Comparison of ENCODE assay signal across 19 mouse cellular contexts in the genomic region with DNA sequence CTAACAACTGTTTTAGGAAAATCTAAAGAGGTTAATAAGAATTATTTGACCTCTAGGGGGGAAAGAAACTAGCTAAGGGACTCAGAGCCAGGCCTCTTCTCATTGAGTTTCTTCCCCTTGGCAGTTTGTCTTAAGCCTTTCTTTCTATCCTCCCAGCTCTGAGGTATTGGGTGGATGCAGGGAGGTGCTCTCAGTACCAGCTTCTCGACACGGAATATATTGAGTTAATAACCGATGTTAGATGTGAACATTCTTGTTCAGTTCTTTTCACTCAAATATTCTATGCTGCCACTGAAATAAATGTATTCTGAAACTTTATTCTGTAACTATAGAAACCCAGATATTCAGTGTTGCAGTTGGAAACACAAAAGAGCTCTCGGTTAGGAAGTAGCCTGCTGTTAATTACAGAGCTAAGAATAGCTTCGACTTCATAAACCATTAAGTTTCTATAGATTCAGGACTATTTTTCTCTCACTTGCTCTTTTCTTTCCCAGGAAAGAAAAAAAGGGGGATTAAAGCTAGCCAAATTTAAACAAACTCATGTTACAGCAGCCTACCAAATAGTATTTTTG.
DNase-seq lines count a peak whose midpoint lies in the region; ATAC-seq and TF ChIP-seq lines count a peak whose summit lies in the region.
"Had no signal": no experiment of that assay in that cellular context is flagged by ENCODE, and none has a peak within 500 bp of the region (broad histone marks: within the 10 kb centered on the region; RNA-seq: fewer than 3 reads in every experiment).

No protein-coding gene starts in this region.

- no peak overlapping the region for H3K9ac ChIP-seq in forebrain, embryonic 14.5 days (ENCODE audit: low read length)
- H3K9ac ChIP-seq: embryonic facial prominence, embryonic 13.5 days; heart, embryonic 13.5 days; hindbrain, embryonic 14.5 days had no signal

- no peak for DNase-seq in frontal cortex, postnatal 10 days (ENCODE audit: low spot score in 2 of 2)
- DNase-seq in brain, embryonic 14.5 days (ENCODE audit: low read depth) = peak; percentile 41
- peak; percentile 48 for DNase-seq in forebrain, embryonic 14.5 days (ENCODE audit: low spot score)
- DNase-seq in telencephalon, adult 2 months (ENCODE audit: low read depth, low spot score) = peak; percentile 54
- no peak for DNase-seq in retina, postnatal 1 day
- DNase-seq: adrenal gland, adult 2 months; adrenal gland, postnatal 25 days; cerebellum, adult 8-10 months; cerebellum, postnatal 14 days; gastrocnemius, postnatal 36 days; heart, adult 11 months; heart, postnatal 36 days; kidney, adult 8-10 months had no signal

- H3K9me3 ChIP-seq in forebrain, embryonic 14.5 days (replicated peaks; ENCODE audit: control insufficient read depth, low read length) = no peaks in the 10 kb centered on the region
- H3K9me3 ChIP-seq: embryonic facial prominence, embryonic 13.5 days; heart, embryonic 13.5 days had no signal

- TF ChIP-seq POLR2A in brain, embryonic 14.5 days (IDR thresholded peaks at IDR 0.05; ENCODE audit: borderline replicate concordance, extremely low read depth, insufficient read depth, insufficient read length, poor library complexity, severe bottlenecking) = no peak

- no peaks in the 10 kb centered on the region for H3K36me3 ChIP-seq in forebrain, embryonic 14.5 days (ENCODE audit: control insufficient read depth, insufficient read depth, low read length)
- H3K36me3 ChIP-seq: embryonic facial prominence, embryonic 13.5 days; heart, embryonic 13.5 days had no signal

- H3K4me1 ChIP-seq in forebrain, embryonic 14.5 days (ENCODE audit: control insufficient read depth, insufficient read depth, low read length) = no peaks in the 10 kb centered on the region
- H3K4me1 ChIP-seq: heart, embryonic 13.5 days had no signal

- no peak overlapping the region for H3K4me2 ChIP-seq in forebrain, embryonic 14.5 days (ENCODE audit: low read length)
- H3K4me2 ChIP-seq: embryonic facial prominence, embryonic 13.5 days; heart, embryonic 13.5 days; hindbrain, embryonic 14.5 days had no signal

- TF ChIP-seq CTCF in brain, embryonic 14.5 days (IDR thresholded peaks at IDR 0.05; ENCODE audit: borderline replicate concordance, extremely low read depth, insufficient read depth, insufficient read length) = no peak

- 27% methylated on average over 5 of the region's 5 CpGs for WGBS in forebrain, embryonic 14.5 days

- H3K27ac ChIP-seq in forebrain, embryonic 14.5 days (ENCODE audit: low read depth, low read length) = no peak overlapping the region
- H3K27ac ChIP-seq: embryonic facial prominence, embryonic 13.5 days; heart, embryonic 13.5 days; hindbrain, embryonic 14.5 days had no signal

- ATAC-seq in frontal cortex, adult (ENCODE audit: low TSS enrichment) = 0 out of 2 replicates have a peak, but pooled peaks have one; percentile 16
- ATAC-seq in forebrain, embryonic 14.5 days = no peak; the same call in 1 of the 2 replicates
- ATAC-seq: inflammation-experienced regulatory T-cells, adult 6 months; intestine, postnatal 0 days had no signal

- H3K4me3 ChIP-seq in forebrain, embryonic 14.5 days (ENCODE audit: low read depth, low read length) = no peak overlapping the region
- H3K4me3 ChIP-seq: embryonic facial prominence, embryonic 13.5 days; heart, embryonic 13.5 days had no signal

- no peaks in the 10 kb centered on the region for H3K27me3 ChIP-seq in forebrain, embryonic 14.5 days (replicated peaks; ENCODE audit: control insufficient read depth, insufficient read depth, low read length)
- H3K27me3 ChIP-seq: embryonic facial prominence, embryonic 13.5 days; heart, embryonic 13.5 days had no signal

Comparison
In these comparisons a context has a peak if more than half of its experiments do, and no peak if none do; other contexts are left out.
1. DNase-seq: peak in brain, embryonic 14.5 days (single experiment), forebrain, embryonic 14.5 days (single experiment) and telencephalon, adult 2 months (single experiment); none in frontal cortex, postnatal 10 days (0 of 2) and retina, postnatal 1 day (single experiment).